Mouse (Mus musculus) G1E (cell line): ENCODE data around the gene Reg3g.

ENCODE experiments used
- CTCF ChIP-seq: IDR thresholded peaks from 2 replicates; pipeline ENCODE4 v1.5.1; 2012; ENCODE audit warnings: low read depth, low read length, inconsistent platforms, mixed read lengths
- GATA1 ChIP-seq: IDR thresholded peaks from 2 replicates; pipeline ENCODE4 v1.6.1; 2012; ENCODE audit warnings: borderline replicate concordance, low read length, inconsistent platforms, mixed read lengths
- GATA2 ChIP-seq: IDR thresholded peaks from 2 replicates; pipeline ENCODE4 v1.6.1; 2012; ENCODE audit warnings: low read depth, low read length, inconsistent platforms, borderline replicate concordance

DNA sequence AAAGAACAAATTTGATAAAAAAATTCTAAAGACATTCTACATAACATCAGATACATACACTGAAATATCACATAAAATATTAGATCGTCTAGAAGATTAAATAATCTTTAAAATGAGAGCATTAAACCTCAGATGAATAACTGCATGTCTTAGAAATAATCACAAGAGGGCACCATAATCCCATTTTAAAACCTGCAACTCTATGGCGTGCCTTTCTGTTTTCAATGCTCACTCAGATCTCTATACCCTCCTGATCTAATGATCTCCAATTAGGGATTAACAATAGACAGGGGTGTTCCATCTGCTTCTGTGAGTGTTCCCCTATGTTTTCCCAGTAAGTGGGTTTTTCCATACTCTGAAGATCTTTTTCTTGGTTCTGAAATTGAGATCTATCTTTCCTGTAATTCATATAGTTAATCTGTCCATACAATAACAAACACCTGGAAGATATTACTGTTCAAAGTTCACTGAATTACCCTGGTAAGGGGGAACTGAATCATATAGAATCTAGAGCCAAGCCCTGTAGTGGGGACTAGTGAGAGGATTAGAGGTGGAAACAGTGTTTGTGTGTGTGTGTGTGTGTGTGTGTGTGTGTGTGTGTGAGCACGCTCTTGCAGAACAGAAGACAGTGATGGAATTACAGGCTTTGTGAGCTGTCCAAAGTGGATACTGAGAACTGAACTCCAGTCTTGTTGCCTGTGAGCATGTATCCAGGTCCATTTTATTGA is 41.7 kb upstream of the Reg3g start:
- TF ChIP-seq GATA2, result no peak
- no peak for TF ChIP-seq GATA1
- no peak for TF ChIP-seq CTCF
